In genomic region chr5:49788494-49789160, GRCm38 (mm10) we compare ENCODE assay signal across 21 mouse cellular contexts.
DNase-seq lines count a peak whose midpoint lies in the region; ATAC-seq and TF ChIP-seq lines count a peak whose summit lies in the region.
"Had no signal": no experiment of that assay in that cellular context is flagged by ENCODE, and none has a peak within 500 bp of the region (broad histone marks: within the 10 kb centered on the region; RNA-seq: fewer than 3 reads in every experiment).

No protein-coding gene starts in this region.

- 74% methylated on average over 11 of the region's 11 CpGs for WGBS in lung, embryonic 14.5 days

- no peak overlapping the region for H3K9ac ChIP-seq in lung, embryonic 14.5 days
- H3K9ac ChIP-seq: forebrain, embryonic 12.5 days; hindbrain, embryonic 15.5 days; liver, embryonic 15.5 days; midbrain, embryonic 15.5 days had no signal

- H3K36me3 ChIP-seq in lung, embryonic 14.5 days (ENCODE audit: insufficient read depth) = no peaks in the 10 kb centered on the region
- no peaks in the 10 kb centered on the region for H3K36me3 ChIP-seq in C2C12 (ENCODE audit: control insufficient read depth, insufficient read depth)
- H3K36me3 ChIP-seq: forebrain, embryonic 12.5 days; heart, embryonic 10.5 days; hindbrain, embryonic 15.5 days; liver, embryonic 15.5 days; midbrain, embryonic 15.5 days had no signal

- H3K4me2 ChIP-seq in lung, embryonic 14.5 days = no peak overlapping the region
- H3K4me2 ChIP-seq: forebrain, embryonic 12.5 days; hindbrain, embryonic 15.5 days; liver, embryonic 15.5 days; midbrain, embryonic 15.5 days had no signal

- DNase-seq in lung, embryonic 14.5 days = peak; percentile 1
- no peak for DNase-seq in lung, adult 18-20 months
- peak; percentile 70 for DNase-seq in cerebellum, adult 11 months
- peak; percentile 81 to 85 for DNase-seq in cerebellum, postnatal 14 days
- no peak for DNase-seq in heart, adult 8-10 months (ENCODE audit: low spot score)
- DNase-seq in kidney, adult 9 months = no peak
- DNase-seq: adrenal gland, postnatal 14 days; B cell, adult 2 months; gastrocnemius, postnatal 14 days; heart, postnatal 14 days; kidney, postnatal 14 days; layer of hippocampus, adult 9-11 months; lung, postnatal 4 days had no signal

- no peaks in the 10 kb centered on the region for H3K27me3 ChIP-seq in lung, embryonic 14.5 days (ENCODE audit: insufficient read depth, low read length)
- H3K27me3 ChIP-seq in C2C12 (ENCODE audit: control insufficient read depth, insufficient read depth, insufficient read length) = no peaks in the 10 kb centered on the region
- H3K27me3 ChIP-seq: forebrain, embryonic 12.5 days; hindbrain, embryonic 15.5 days; liver, embryonic 15.5 days; midbrain, embryonic 15.5 days had no signal

- no peaks in the 10 kb centered on the region for H3K9me3 ChIP-seq in lung, embryonic 14.5 days (ENCODE audit: low read depth, low read length)
- H3K9me3 ChIP-seq: forebrain, embryonic 12.5 days; heart, embryonic 10.5 days; hindbrain, embryonic 15.5 days; liver, embryonic 15.5 days; midbrain, embryonic 15.5 days had no signal

- no peak for TF ChIP-seq CTCF in lung, embryonic 14.5 days (IDR thresholded peaks at IDR 0.05; ENCODE audit: low read depth)
- TF ChIP-seq CTCF in C2C12 (IDR thresholded peaks at IDR 0.05; ENCODE audit: control insufficient read depth, insufficient read depth, insufficient read length) = no peak

- no peaks in the 10 kb centered on the region for H3K79me3 ChIP-seq in C2C12 (ENCODE audit: low read depth)

- H3K4me3 ChIP-seq in lung, embryonic 14.5 days (ENCODE audit: low read depth, low read length) = no peak overlapping the region
- no peak overlapping the region for H3K4me3 ChIP-seq in C2C12 (ENCODE audit: insufficient read depth, poor library complexity, severe bottlenecking)
- H3K4me3 ChIP-seq: forebrain, embryonic 12.5 days; heart, embryonic 10.5 days; hindbrain, embryonic 15.5 days; liver, embryonic 15.5 days; midbrain, embryonic 15.5 days had no signal

- H3K79me2 ChIP-seq in C2C12 (ENCODE audit: control insufficient read depth, insufficient read depth) = no peaks in the 10 kb centered on the region

- no peak overlapping the region for H3K27ac ChIP-seq in lung, embryonic 14.5 days (ENCODE audit: low read depth)
- H3K27ac ChIP-seq: forebrain, embryonic 12.5 days; heart, embryonic 10.5 days; hindbrain, embryonic 15.5 days; liver, embryonic 15.5 days; midbrain, embryonic 15.5 days; stomach, postnatal 0 days had no signal

- no peak overlapping the region for H3ac ChIP-seq in C2C12 (ENCODE audit: control insufficient read depth, insufficient read length, low read depth)

- no peak for ATAC-seq in lung, embryonic 14.5 days (ENCODE audit: insufficient read depth)
- ATAC-seq: intestine, postnatal 0 days; midbrain, embryonic 15.5 days had no signal

- H3K4me1 ChIP-seq in lung, embryonic 14.5 days (ENCODE audit: insufficient read depth) = no peaks in the 10 kb centered on the region
- H3K4me1 ChIP-seq: forebrain, embryonic 12.5 days; heart, embryonic 10.5 days; hindbrain, embryonic 15.5 days; liver, embryonic 15.5 days; midbrain, embryonic 15.5 days had no signal

TF ChIP-seq in C2C12, 6 proteins besides CTCF, POLR2A, EP300 and RAD21:
- TF ChIP-seq MYOD1 (IDR thresholded peaks at IDR 0.05; ENCODE audit: control insufficient read depth, insufficient read length, low read depth) = peak; percentile 47
- TF ChIP-seq MYOG (IDR thresholded peaks at IDR 0.05; ENCODE audit: control insufficient read depth, extremely low read depth, insufficient read length) = no peak

Comparison
In these comparisons a context has a peak if more than half of its experiments do, and no peak if none do; other contexts are left out.
1. DNase-seq: peak in lung, embryonic 14.5 days (single experiment), cerebellum, adult 11 months (single experiment) and cerebellum, postnatal 14 days (2 of 2); none in lung, adult 18-20 months (0 of 2), heart, adult 8-10 months (single experiment) and kidney, adult 9 months (single experiment).